Mouse (Mus musculus): Measurements from ENCODE around the gene Gm20695. TPM values are rescaled to one million over a fixed set of nuclear protein-coding genes. Genes with fewer than 3 reads are reported as not detected.
"Not testable (repeated sequence)": the region's sequence is repeated elsewhere in the genome, so short reads cannot be mapped to it uniquely, and the experiment has no call there.

Gm20695 gene
- polyA plus RNA-seq (2015; fragmentation: Nextera tagmentation; extraction: Ambion mirVana), result 2.1 and 3.3 TPM in 2 replicates

- Histone ChIP-seq H3K9ac (replicated peaks; ENCODE audit: low read depth, low read length) (peak within 1 kb of the TSS; percentile 91), H3K4me1 (replicated peaks; ENCODE audit: control insufficient read depth, insufficient read depth, low read length) (peaks cover 11% of the 10 kb centered on the region), H3K9me3 (ENCODE audit: control insufficient read depth, low read length) (no peaks in the 10 kb centered on the region), H3K27me3 (replicated peaks; ENCODE audit: control insufficient read depth, insufficient read depth, low read length) (no peaks in the 10 kb centered on the region), H3K4me3 (replicated peaks; ENCODE audit: low read length) (peak within 1 kb of the TSS; percentile 73), H3K27ac (ENCODE audit: low read length) (peak within 1 kb of the TSS; percentile 95), H3K4me2 (ENCODE audit: low read length) (peak within 1 kb of the TSS; percentile 74), H3K36me3 (ENCODE audit: control insufficient read depth, insufficient read depth) (no peaks in the 10 kb centered on the region)
- WGBS, result under 1% methylated on average over 87 of the region's 88 CpGs
- ATAC-seq, result peak; percentile 99
Measured at GRCm38 (mm10) chr16:3884201-3885064, at the start of gene Gm20695, which contains the start of gene Zfp597. Gene Gm20695 (plus strand): TSS chr16:3884648. Gene Zfp597 (minus strand): TSS chr16:3884561.

GRCm38 (mm10) chr16:3835461-3835860, 49.0 kb upstream of the Gm20695 start:
- 86% methylated on average over 2 of the region's 2 CpGs for WGBS
- Histone ChIP-seq H3K4me2 (ENCODE audit: low read length) (no peak overlapping the region), H3K4me3 (replicated peaks; ENCODE audit: low read length) (no peak overlapping the region), H3K9ac (replicated peaks; ENCODE audit: low read depth, low read length) (no peak overlapping the region), H3K36me3 (ENCODE audit: control insufficient read depth, insufficient read depth) (no peaks in the 10 kb centered on the region), H3K9me3 (ENCODE audit: control insufficient read depth, low read length) (no peaks in the 10 kb centered on the region), H3K4me1 (replicated peaks; ENCODE audit: control insufficient read depth, insufficient read depth, low read length) (no peaks in the 10 kb centered on the region), H3K27ac (ENCODE audit: low read length) (no peak overlapping the region), H3K27me3 (replicated peaks; ENCODE audit: control insufficient read depth, insufficient read depth, low read length) (no peaks in the 10 kb centered on the region)
- ATAC-seq, result no peak

- H3K4me1 ChIP-seq (replicated peaks; ENCODE audit: control insufficient read depth, insufficient read depth, low read length), result no peaks in the 10 kb centered on the region
- no peaks in the 10 kb centered on the region for H3K9me3 ChIP-seq (ENCODE audit: control insufficient read depth, low read length)
- H3K27me3 ChIP-seq (replicated peaks; ENCODE audit: control insufficient read depth, insufficient read depth, low read length), result no peaks in the 10 kb centered on the region
- WGBS, result 67% methylated on average over 17 of the region's 17 CpGs
- no peak overlapping the region for H3K9ac ChIP-seq (replicated peaks; ENCODE audit: low read depth, low read length)
- ATAC-seq, result no peak
- no peak overlapping the region for H3K4me2 ChIP-seq (ENCODE audit: low read length)
- no peaks in the 10 kb centered on the region for H3K36me3 ChIP-seq (ENCODE audit: control insufficient read depth, insufficient read depth)
- no peak overlapping the region for H3K4me3 ChIP-seq (replicated peaks; ENCODE audit: low read length)
- H3K27ac ChIP-seq (ENCODE audit: low read length), result no peak overlapping the region
Measured at GRCm38 (mm10) chr16:3839157-3839885, 45.1 kb upstream of the Gm20695 start.

DNA sequence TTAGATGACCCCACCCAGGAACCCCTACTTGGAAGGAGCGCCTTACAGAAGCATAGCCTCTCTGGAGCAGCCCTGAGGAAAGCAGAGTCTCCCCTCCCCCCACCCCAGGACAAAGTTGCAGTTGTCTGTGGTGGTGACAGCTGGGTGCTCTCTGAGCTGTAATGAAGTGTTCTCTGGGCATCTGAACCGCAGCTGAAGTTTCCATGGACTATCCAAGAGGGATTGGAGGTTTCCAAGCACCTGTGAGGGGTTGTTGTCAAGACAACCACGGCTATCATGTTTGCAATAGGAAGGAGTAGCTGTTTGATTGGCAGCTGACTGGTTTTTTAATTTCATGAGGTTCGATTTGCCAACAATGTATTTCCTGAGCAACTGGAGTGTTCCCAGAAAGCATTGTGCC, 41.5 kb upstream of the Gm20695 start:
- ATAC-seq, result no peak
- Histone ChIP-seq H3K4me3 (replicated peaks; ENCODE audit: low read length) (no peak overlapping the region), H3K36me3 (ENCODE audit: control insufficient read depth, insufficient read depth) (no peaks in the 10 kb centered on the region), H3K27me3 (replicated peaks; ENCODE audit: control insufficient read depth, insufficient read depth, low read length) (no peaks in the 10 kb centered on the region), H3K4me2 (ENCODE audit: low read length) (no peak overlapping the region), H3K9me3 (ENCODE audit: control insufficient read depth, low read length) (no peaks in the 10 kb centered on the region), H3K4me1 (replicated peaks; ENCODE audit: control insufficient read depth, insufficient read depth, low read length) (peaks cover 11% of the 10 kb centered on the region), H3K27ac (ENCODE audit: low read length) (no peak overlapping the region), H3K9ac (replicated peaks; ENCODE audit: low read depth, low read length) (no peak overlapping the region)
- WGBS, result 41% methylated on average over 4 of the region's 4 CpGs

DNA sequence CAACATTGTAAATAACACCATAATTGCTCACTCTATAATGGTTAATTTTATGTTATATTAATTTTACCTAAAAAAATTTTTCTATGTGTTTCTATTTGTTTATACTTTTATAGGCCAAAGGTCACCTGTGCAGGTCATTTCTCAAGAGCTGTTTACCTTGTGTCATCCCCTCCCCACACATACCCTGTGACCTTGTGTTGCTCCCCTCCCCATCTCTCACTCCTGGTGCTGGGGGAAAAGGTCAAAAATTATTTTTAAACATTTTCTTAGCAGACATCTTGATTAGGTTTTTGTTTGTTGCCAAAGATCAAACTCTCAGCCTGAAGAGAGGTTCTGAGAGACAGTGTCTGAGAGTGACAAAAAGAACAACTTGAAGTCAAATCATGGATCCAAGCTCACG, 40.7 kb upstream of the Gm20695 start:
- Histone ChIP-seq H3K4me2 (ENCODE audit: low read length) (no peak overlapping the region), H3K27ac (ENCODE audit: low read length) (no peak overlapping the region), H3K4me3 (replicated peaks; ENCODE audit: low read length) (no peak overlapping the region), H3K9me3 (ENCODE audit: control insufficient read depth, low read length) (no peaks in the 10 kb centered on the region), H3K27me3 (replicated peaks; ENCODE audit: control insufficient read depth, insufficient read depth, low read length) (no peaks in the 10 kb centered on the region), H3K36me3 (ENCODE audit: control insufficient read depth, insufficient read depth) (no peaks in the 10 kb centered on the region), H3K9ac (replicated peaks; ENCODE audit: low read depth, low read length) (no peak overlapping the region), H3K4me1 (replicated peaks; ENCODE audit: control insufficient read depth, insufficient read depth, low read length) (peaks cover 14% of the 10 kb centered on the region)
- 61% methylated on average over 1 of the region's 1 CpGs for WGBS
- ATAC-seq, result no peak

GRCm38 (mm10) chr16:3846711-3847518, 37.5 kb upstream of the Gm20695 start, which contains the start of gene Zfp174:
Gene Zfp174 (plus strand): TSS chr16:3847268.
- no peaks in the 10 kb centered on the region for H3K36me3 ChIP-seq (ENCODE audit: control insufficient read depth, insufficient read depth)
- peaks cover 14% of the 10 kb centered on the region for H3K4me1 ChIP-seq (replicated peaks; ENCODE audit: control insufficient read depth, insufficient read depth, low read length)
- H3K9ac ChIP-seq (replicated peaks; ENCODE audit: low read depth, low read length), result peak within 1 kb of the TSS; percentile 86
- ATAC-seq, result peak; percentile 100
- H3K9me3 ChIP-seq (ENCODE audit: control insufficient read depth, low read length), result no peaks in the 10 kb centered on the region
- H3K27me3 ChIP-seq (replicated peaks; ENCODE audit: control insufficient read depth, insufficient read depth, low read length), result no peaks in the 10 kb centered on the region
- H3K27ac ChIP-seq (ENCODE audit: low read length), result no peak within 1 kb of the TSS
- H3K4me3 ChIP-seq (replicated peaks; ENCODE audit: low read length), result peak within 1 kb of the TSS; percentile 77
- H3K4me2 ChIP-seq (ENCODE audit: low read length), result peak within 1 kb of the TSS; percentile 79
- WGBS, result 4% methylated on average over 38 of the region's 38 CpGs

DNA sequence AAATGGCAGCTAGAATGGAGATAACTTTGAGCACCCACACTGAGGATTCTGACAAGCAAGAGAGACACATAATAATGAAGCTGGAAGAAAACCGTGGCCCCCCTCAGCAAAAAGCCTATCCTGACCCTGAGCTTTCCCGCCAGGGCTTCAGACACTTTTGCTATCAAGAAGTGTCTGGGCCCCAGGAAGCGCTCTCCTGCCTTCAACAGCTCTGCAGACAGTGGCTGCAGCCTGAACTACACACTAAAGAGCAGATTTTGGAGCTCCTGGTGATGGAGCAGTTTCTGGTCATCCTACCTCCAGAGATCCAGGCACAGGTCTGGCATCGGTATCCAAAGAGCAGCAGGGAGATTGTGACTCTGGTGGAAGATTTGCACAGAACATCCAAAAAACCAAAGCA, 36.6 kb upstream of the Gm20695 start:
- H3K9ac ChIP-seq (replicated peaks; ENCODE audit: low read depth, low read length), result peak overlapping the region; percentile 86; the same call in 1 of the 2 replicates
- H3K27ac ChIP-seq (ENCODE audit: low read length), result no peak overlapping the region
- H3K4me2 ChIP-seq (ENCODE audit: low read length), result peak overlapping the region; percentile 79
- no peak for ATAC-seq
- no peaks in the 10 kb centered on the region for H3K27me3 ChIP-seq (replicated peaks; ENCODE audit: control insufficient read depth, insufficient read depth, low read length)
- H3K4me3 ChIP-seq (replicated peaks; ENCODE audit: low read length), result peak overlapping the region; percentile 77
- peaks cover 14% of the 10 kb centered on the region for H3K4me1 ChIP-seq (replicated peaks; ENCODE audit: control insufficient read depth, insufficient read depth, low read length)
- no peaks in the 10 kb centered on the region for H3K9me3 ChIP-seq (ENCODE audit: control insufficient read depth, low read length)
- H3K36me3 ChIP-seq (ENCODE audit: control insufficient read depth, insufficient read depth), result no peaks in the 10 kb centered on the region
- 74% methylated on average over 4 of the region's 4 CpGs for WGBS

GRCm38 (mm10) chr16:3848416-3848815, 36.0 kb upstream of the Gm20695 start:
- 75% methylated on average over 3 of the region's 3 CpGs for WGBS
- Histone ChIP-seq H3K4me3 (replicated peaks; ENCODE audit: low read length) (no peak overlapping the region), H3K9me3 (ENCODE audit: control insufficient read depth, low read length) (no peaks in the 10 kb centered on the region), H3K9ac (replicated peaks; ENCODE audit: low read depth, low read length) (no peak overlapping the region), H3K4me1 (replicated peaks; ENCODE audit: control insufficient read depth, insufficient read depth, low read length) (peaks cover 14% of the 10 kb centered on the region), H3K36me3 (ENCODE audit: control insufficient read depth, insufficient read depth) (no peaks in the 10 kb centered on the region), H3K27me3 (replicated peaks; ENCODE audit: control insufficient read depth, insufficient read depth, low read length) (no peaks in the 10 kb centered on the region), H3K4me2 (ENCODE audit: low read length) (no peak overlapping the region), H3K27ac (ENCODE audit: low read length) (no peak overlapping the region)
- ATAC-seq, result no peak

DNA sequence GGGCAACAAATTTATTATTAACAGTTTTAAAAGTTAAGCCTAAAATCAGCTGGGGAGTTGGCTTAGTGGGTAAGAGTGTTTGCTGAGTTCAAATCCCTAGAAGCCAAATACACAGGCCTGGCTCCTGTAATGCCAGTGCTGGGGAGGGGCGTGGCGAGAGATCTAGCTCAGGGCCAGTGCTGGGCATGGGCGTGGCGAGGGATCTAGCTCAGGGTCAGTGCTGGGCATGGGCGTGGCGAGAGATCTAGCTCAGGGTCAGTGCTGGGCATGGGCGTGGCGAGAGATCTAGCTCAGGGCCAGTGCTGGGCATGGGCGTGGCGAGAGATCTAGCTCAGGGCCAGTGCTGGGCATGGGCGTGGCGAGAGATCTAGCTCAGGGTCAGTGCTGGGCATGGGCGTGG, 33.1 kb upstream of the Gm20695 start:
- H3K27ac ChIP-seq (ENCODE audit: low read length), result not testable (repeated sequence)

More for the DNA sequence above, 33.1 kb upstream of the Gm20695 start:
- not testable (repeated sequence) for ATAC-seq; H3K27me3 ChIP-seq (replicated peaks; ENCODE audit: control insufficient read depth, insufficient read depth, low read length); H3K36me3 ChIP-seq (ENCODE audit: control insufficient read depth, insufficient read depth); H3K9ac ChIP-seq (replicated peaks; ENCODE audit: low read depth, low read length); H3K4me2 ChIP-seq (ENCODE audit: low read length); H3K9me3 ChIP-seq (ENCODE audit: control insufficient read depth, low read length); H3K4me3 ChIP-seq (replicated peaks; ENCODE audit: low read length)
- 89% methylated on average over 13 of the region's 13 CpGs for WGBS
- peaks cover 14% of the 10 kb centered on the region for H3K4me1 ChIP-seq (replicated peaks; ENCODE audit: control insufficient read depth, insufficient read depth, low read length)

All from forebrain, embryonic 16.5 days (tissue).